Mouse (Mus musculus) liver, embryonic 16.5 days (tissue): ENCODE data around the gene 1700069L16Rik. TPM values are rescaled to one million over a fixed set of nuclear protein-coding genes. Genes with fewer than 3 reads are reported as not detected.

Experiments used
- ATAC-seq: fragments of 200-750 bp; cut with Nextera tagmentation; 2 replicates; pipeline ENCODE4 v1.8.0; 2017; ENCODE audit warnings: low read depth, mild to moderate bottlenecking, moderate number of reproducible peaks, moderate library complexity
- H3K27ac ChIP-seq: fragments of 300-500 bp; sonication (generic); 2 replicates; pipeline ENCODE4 v1.5.1; 2014; ENCODE audit warnings: mild to moderate bottlenecking, low read length
- H3K27me3 ChIP-seq: fragments of 300-500 bp; sonication (generic); 2 replicates; pipeline ENCODE4 v1.6.1; 2014; ENCODE audit warnings: low read depth, low read length, mixed read lengths; ENCODE audit not compliant: control insufficient read depth, insufficient read depth
- H3K36me3 ChIP-seq: fragments of 300-500 bp; sonication (generic); 2 replicates; pipeline ENCODE4 v1.6.1; 2014; ENCODE audit warnings: mild to moderate bottlenecking; ENCODE audit not compliant: control insufficient read depth, insufficient read depth
- H3K4me1 ChIP-seq: fragments of 300-500 bp; sonication (generic); 2 replicates; pipeline ENCODE4 v1.6.1; 2014; ENCODE audit warnings: low read depth, low read length, mixed read lengths; ENCODE audit not compliant: control insufficient read depth
- H3K4me2 ChIP-seq: fragments of 300-500 bp; sonication (generic); 2 replicates; pipeline ENCODE4 v1.6.1; 2014; ENCODE audit warnings: low read depth, low read length, mixed read lengths
- H3K4me3 ChIP-seq: fragments of 300-500 bp; sonication (generic); 2 replicates; pipeline ENCODE4 v1.5.1; 2014; ENCODE audit warnings: low read depth, mild to moderate bottlenecking, low read length
- H3K9ac ChIP-seq: fragments of 300-500 bp; sonication (generic); 2 replicates; pipeline ENCODE4 v1.6.1; 2014; ENCODE audit warnings: low read depth, low read length
- H3K9me3 ChIP-seq: fragments of 300-500 bp; sonication (generic); replicated peaks from 2 replicates; pipeline ENCODE4 v1.6.1; 2016; ENCODE audit warnings: low read length; ENCODE audit not compliant: control insufficient read depth
- WGBS: fragments of 180-500 bp; shearing (Covaris S2); extraction: QIAGEN DNeasy Blood & Tissue Kit; methylation state at CpG from one replicate; pipeline ENCODE4 v1.1.7; 2014; ENCODE audit not compliant: insufficient replicate concordance; 5-methylcytosine and 5-hydroxymethylcytosine counted together
- polyA plus RNA-seq: library from polyadenylated mRNA; unstranded; fragments of >200 nt; fragmentation: Nextera tagmentation; extraction: Ambion mirVana; gene quantifications from 2 replicates; pipeline ENCODE4 v1.2.1, GENCODE M21; 2015

Gene 1700069L16Rik
- polyA plus RNA-seq, 1 experiment from 2014 or later: not detected

DNA sequence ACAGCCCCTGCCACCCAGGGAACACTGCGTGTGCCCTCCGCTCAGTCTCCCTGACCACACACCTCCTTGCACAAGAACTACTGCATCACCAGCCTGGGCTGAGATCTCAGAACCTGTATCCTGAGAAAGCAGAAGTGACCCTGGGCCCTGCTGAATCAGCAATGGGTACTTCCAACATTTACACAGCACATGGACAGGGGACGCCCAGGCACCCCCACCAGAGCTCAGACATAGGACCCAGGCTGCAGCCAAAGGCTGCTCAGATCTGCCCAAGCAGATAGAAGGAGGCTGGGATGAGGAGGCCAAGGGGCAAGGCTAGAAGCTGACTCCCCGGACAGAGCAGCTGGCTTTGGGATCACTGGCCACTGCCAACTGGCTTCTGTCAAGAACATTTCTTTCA is 80.1 kb downstream of the 1700069L16Rik start:
- H3K36me3 ChIP-seq: no peaks in the 10 kb centered on the region
- no peak overlapping the region for H3K9ac ChIP-seq
- 39% methylated on average over 4 of the region's 4 CpGs for WGBS
- H3K4me3 ChIP-seq: no peak overlapping the region
- ATAC-seq: no peak; the same call in 1 of the 2 replicates
- H3K4me1 ChIP-seq: no peaks in the 10 kb centered on the region
- no peaks in the 10 kb centered on the region for H3K9me3 ChIP-seq
- no peaks in the 10 kb centered on the region for H3K27me3 ChIP-seq
- no peak overlapping the region for H3K27ac ChIP-seq
- no peak overlapping the region for H3K4me2 ChIP-seq

DNA sequence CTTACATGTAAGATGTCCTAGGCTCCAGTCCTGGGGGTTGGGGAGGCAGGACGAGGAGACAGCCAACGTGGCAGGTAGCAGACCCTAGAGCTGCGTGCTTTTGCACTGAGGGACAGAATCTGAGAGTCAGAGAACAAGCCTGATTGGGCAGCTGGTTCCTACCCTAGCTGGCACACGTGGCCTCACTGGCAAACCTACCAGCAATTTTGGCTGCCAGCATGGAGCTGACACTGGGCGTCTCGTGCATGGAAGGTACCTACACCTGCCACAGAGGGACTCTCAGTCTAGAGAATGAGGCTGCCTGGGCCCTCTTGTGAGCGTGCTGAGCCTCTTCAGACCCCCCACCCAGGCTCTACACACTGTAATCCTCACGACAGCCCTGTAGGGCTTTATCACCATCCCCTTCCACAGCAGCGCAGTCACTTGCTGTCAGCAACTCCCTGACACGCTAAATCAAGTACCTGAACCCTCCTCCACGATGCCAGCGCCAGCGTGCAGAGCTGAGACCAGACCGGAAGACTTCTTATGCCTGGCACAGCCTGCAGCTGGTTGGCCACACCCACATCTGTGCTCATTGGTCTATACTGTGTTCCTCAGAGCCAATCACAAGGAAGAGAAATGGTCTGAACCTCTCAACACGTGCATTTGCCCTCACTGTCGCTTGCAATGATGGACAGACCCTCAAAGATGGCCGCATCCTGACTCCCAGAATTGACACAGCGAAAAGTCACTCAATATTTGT is 81.3 kb downstream of the 1700069L16Rik start:
- ATAC-seq: no peak
- H3K9me3 ChIP-seq: no peaks in the 10 kb centered on the region
- no peak overlapping the region for H3K27ac ChIP-seq
- 36% methylated on average over 18 of the region's 18 CpGs for WGBS
- no peak overlapping the region for H3K4me2 ChIP-seq
- no peaks in the 10 kb centered on the region for H3K36me3 ChIP-seq
- no peak overlapping the region for H3K4me3 ChIP-seq
- no peaks in the 10 kb centered on the region for H3K4me1 ChIP-seq
- H3K9ac ChIP-seq: no peak overlapping the region
- no peaks in the 10 kb centered on the region for H3K27me3 ChIP-seq

Other genes with a start within 250 kb of the 1700069L16Rik start
- 0.06 and 0.09 TPM in 2 replicates for gene Wscd2, start 234.4 kb downstream of the 1700069L16Rik start, polyA plus RNA-seq
- 2.5 TPM in 2 replicates for gene Cmklr1, start 74.3 kb downstream of the 1700069L16Rik start, polyA plus RNA-seq
- gene Ficd, start 11.0 kb upstream of the 1700069L16Rik start, polyA plus RNA-seq: 2.5 and 2.6 TPM in 2 replicates
- gene Sart3, start 47.7 kb upstream of the 1700069L16Rik start, polyA plus RNA-seq: 13.9 and 15.7 TPM in 2 replicates
- gene Iscu, start 48.0 kb upstream of the 1700069L16Rik start, polyA plus RNA-seq: 82.4 and 83.7 TPM in 2 replicates
- 3.6 and 4.5 TPM in 2 replicates for gene Tmem119, start 75.7 kb upstream of the 1700069L16Rik start, polyA plus RNA-seq
- 14.1 and 15.4 TPM in 2 replicates for gene Selplg, start 107.9 kb upstream of the 1700069L16Rik start, polyA plus RNA-seq
- 40.8 and 40.9 TPM in 2 replicates for gene Coro1c, start 184.0 kb upstream of the 1700069L16Rik start, polyA plus RNA-seq